Mouse (Mus musculus) hindbrain, embryonic 13.5 days (tissue): ENCODE data around the gene Inha. TPM values are rescaled to one million over a fixed set of nuclear protein-coding genes. Genes with fewer than 3 reads are reported as not detected.

Experiments used
- ATAC-seq: fragments of 200-750 bp; cut with Nextera tagmentation; 2 replicates; pipeline ENCODE4 v1.8.0; 2017; ENCODE audit warnings: moderate TSS enrichment; ENCODE audit not compliant: low FRiP score
- H3K27ac ChIP-seq: fragments of 300-500 bp; sonication (generic); 2 replicates; pipeline ENCODE4 v1.5.1; 2015; ENCODE audit warnings: inconsistent platforms, mild to moderate bottlenecking, moderate library complexity
- H3K27me3 ChIP-seq: fragments of 300-500 bp; sonication (generic); 2 replicates; pipeline ENCODE4 v1.6.1; 2015; ENCODE audit warnings: mild to moderate bottlenecking, inconsistent platforms
- H3K36me3 ChIP-seq: fragments of 300-500 bp; sonication (generic); 2 replicates; pipeline ENCODE4 v1.6.1; 2015; ENCODE audit warnings: mild to moderate bottlenecking, inconsistent platforms
- H3K4me1 ChIP-seq: fragments of 300-500 bp; sonication (generic); replicated peaks from 2 replicates; pipeline ENCODE4 v1.6.1; 2015; ENCODE audit warnings: inconsistent platforms
- H3K4me2 ChIP-seq: fragments of 300-500 bp; sonication (generic); 2 replicates; pipeline ENCODE4 v1.6.1; 2015; ENCODE audit warnings: inconsistent platforms, mild to moderate bottlenecking, moderate library complexity
- H3K4me3 ChIP-seq: fragments of 300-500 bp; sonication (generic); 2 replicates; pipeline ENCODE4 v1.5.1; 2015; ENCODE audit warnings: mild to moderate bottlenecking, inconsistent platforms
- H3K9ac ChIP-seq: fragments of 300-500 bp; sonication (generic); 2 replicates; pipeline ENCODE4 v1.6.1; 2015; ENCODE audit warnings: mild to moderate bottlenecking, inconsistent platforms
- H3K9me3 ChIP-seq: fragments of 300-500 bp; sonication (generic); 2 replicates; pipeline ENCODE4 v1.6.1; 2016; ENCODE audit warnings: inconsistent platforms
- WGBS: fragments of 180-500 bp; shearing (Covaris S2); methylation state at CpG from one replicate; pipeline ENCODE4 v1.1.7; 2015; 5-methylcytosine and 5-hydroxymethylcytosine counted together
- polyA plus RNA-seq: library from polyadenylated mRNA; unstranded; fragments of >200 nt; fragmentation: Nextera tagmentation; extraction: Ambion mirVana; gene quantifications from 2 replicates; pipeline ENCODE4 v1.2.1, GENCODE M21; 2015

Inha gene
- polyA plus RNA-seq, 1 experiment from 2014 or later: 11.7 TPM

- H3K9ac ChIP-seq: no peak overlapping the region
- H3K4me2 ChIP-seq: no peak overlapping the region
- H3K4me1 ChIP-seq: peaks cover 17% of the 10 kb centered on the region
- no peak overlapping the region for H3K4me3 ChIP-seq
- peaks cover 77% of the 10 kb centered on the region for H3K36me3 ChIP-seq
- no peaks in the 10 kb centered on the region for H3K9me3 ChIP-seq
- WGBS: 91% methylated on average over 7 of the region's 7 CpGs
- no peak for ATAC-seq
- H3K27ac ChIP-seq: no peak overlapping the region
- H3K27me3 ChIP-seq: no peaks in the 10 kb centered on the region
Observed at GRCm38 (mm10) chr1:75555680-75556079, 48.8 kb downstream of the Inha start.

- Histone ChIP-seq H3K4me3 (no peak overlapping the region), H3K36me3 (peaks cover 71% of the 10 kb centered on the region), H3K27ac (no peak overlapping the region), H3K9ac (no peak overlapping the region), H3K4me2 (no peak overlapping the region), H3K27me3 (no peaks in the 10 kb centered on the region), H3K4me1 (peaks cover 20% of the 10 kb centered on the region), H3K9me3 (no peaks in the 10 kb centered on the region)
- WGBS: 92% methylated on average over 9 of the region's 9 CpGs
- no peak for ATAC-seq
Observed at GRCm38 (mm10) chr1:75556143-75556781, 49.4 kb downstream of the Inha start.

- 91% methylated on average over 7 of the region's 7 CpGs for WGBS
- peaks cover 27% of the 10 kb centered on the region for H3K4me1 ChIP-seq
- H3K27ac ChIP-seq: no peak overlapping the region; the same call in 1 of the 2 replicates
- H3K27me3 ChIP-seq: no peaks in the 10 kb centered on the region
- H3K9me3 ChIP-seq: no peaks in the 10 kb centered on the region
- H3K4me3 ChIP-seq: no peak overlapping the region
- H3K4me2 ChIP-seq: no peak overlapping the region
- peaks cover 63% of the 10 kb centered on the region for H3K36me3 ChIP-seq
- no peak overlapping the region for H3K9ac ChIP-seq
- no peak for ATAC-seq
Observed at GRCm38 (mm10) chr1:75557041-75557440, 50.2 kb downstream of the Inha start.

- peak overlapping the region; percentile 29; the same call in 1 of the 2 replicates for H3K9ac ChIP-seq
- no peak for ATAC-seq
- peaks cover 48% of the 10 kb centered on the region for H3K36me3 ChIP-seq
- no peak overlapping the region for H3K4me2 ChIP-seq
- no peaks in the 10 kb centered on the region for H3K27me3 ChIP-seq
- peaks cover 6% of the 10 kb centered on the region; the same call in 1 of the 2 replicates for H3K9me3 ChIP-seq
- H3K27ac ChIP-seq: peak overlapping the region; percentile 68
- WGBS: 88% methylated on average over 18 of the region's 18 CpGs
- H3K4me3 ChIP-seq: no peak overlapping the region
- peaks cover 27% of the 10 kb centered on the region for H3K4me1 ChIP-seq
Observed at GRCm38 (mm10) chr1:75558388-75559178, 51.7 kb downstream of the Inha start.

- H3K9me3 ChIP-seq: peaks cover 7% of the 10 kb centered on the region; the same call in 1 of the 2 replicates
- peak overlapping the region; percentile 32; the same call in 1 of the 2 replicates for H3K4me2 ChIP-seq
- no peaks in the 10 kb centered on the region for H3K27me3 ChIP-seq
- H3K4me1 ChIP-seq: peaks cover 27% of the 10 kb centered on the region
- 9% methylated on average over 17 of the region's 17 CpGs for WGBS
- peak overlapping the region; percentile 68 for H3K27ac ChIP-seq
- H3K4me3 ChIP-seq: no peak overlapping the region
- 0 out of 2 replicates have a peak overlapping the region, but pooled peaks have one; percentile 58 for H3K9ac ChIP-seq
- H3K36me3 ChIP-seq: peaks cover 40% of the 10 kb centered on the region
- ATAC-seq: peak; percentile 90
Observed at GRCm38 (mm10) chr1:75559212-75559925, 52.5 kb downstream of the Inha start.

Other genes with a start within 250 kb of the Inha start
- 15.6 and 17.6 TPM in 2 replicates for gene Ptprn, start 242.6 kb upstream of the Inha start, polyA plus RNA-seq
- 131 and 140 TPM in 2 replicates for gene Resp18, start 228.7 kb upstream of the Inha start, polyA plus RNA-seq
- gene Dnpep, start 189.1 kb upstream of the Inha start, polyA plus RNA-seq: 161 and 170 TPM in 2 replicates
- 1.8 and 2.9 TPM in 2 replicates for gene Des, start 146.7 kb upstream of the Inha start, polyA plus RNA-seq
- 15.9 and 16.0 TPM in 2 replicates for gene Speg, start 131.8 kb upstream of the Inha start, polyA plus RNA-seq
- 84.0 and 84.4 TPM in 2 replicates for gene Gmppa, start 71.1 kb upstream of the Inha start, polyA plus RNA-seq
- 25.9 and 29.3 TPM in 2 replicates for gene Asic4, start 56.6 kb upstream of the Inha start, polyA plus RNA-seq
- 32.4 and 33.8 TPM in 2 replicates for gene Chpf, start 27.8 kb upstream of the Inha start, polyA plus RNA-seq
- 43.7 and 45.0 TPM in 2 replicates for gene Tmem198, start 27.5 kb upstream of the Inha start, polyA plus RNA-seq
- 21.0 and 22.8 TPM in 2 replicates for gene Obsl1, start 625 bp upstream of the Inha start, polyA plus RNA-seq
- 18.6 and 20.7 TPM in 2 replicates for gene Stk11ip, start 14.5 kb downstream of the Inha start, polyA plus RNA-seq
- 50.4 and 50.9 TPM in 2 replicates for gene Slc4a3, start 39.2 kb downstream of the Inha start, polyA plus RNA-seq